Mouse (Mus musculus) right cerebral cortex, adult 2 months (tissue): ENCODE measurements at regions not wholly inside any gene's neighbourhood (a gene's known extent, or its start where the extent isn't known, plus 50 kb on each side); places are given as distances from the start of the nearest gene placed in this dataset.

Experiments used
- DNase-seq, 2 experiments: peaks; one replicate each; pipeline ENCODE4 v3.0.0; 2021 to 2022; ENCODE audit warnings: low spot score in 2 of 2

DNA sequence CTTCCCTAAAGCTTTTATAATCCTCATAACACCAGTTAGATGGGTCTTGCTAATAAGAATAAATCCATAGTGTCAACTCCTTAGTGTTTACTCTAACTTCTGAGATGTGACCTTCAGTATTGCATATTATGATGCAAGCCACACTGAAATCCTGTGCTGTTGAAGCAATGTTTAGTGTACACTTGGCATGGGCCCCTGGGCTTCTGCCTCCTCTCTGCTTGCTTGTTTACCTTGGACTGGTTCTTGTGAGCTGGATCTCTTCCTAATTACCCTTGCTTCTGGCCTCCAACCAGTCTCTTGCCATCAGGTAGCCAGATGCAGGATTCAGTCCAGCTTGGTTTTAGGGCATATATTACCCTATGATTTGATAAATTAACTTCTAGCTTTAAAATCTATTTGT, 57.0 kb downstream of the Rgs2 start:
- no peak for DNase-seq

DNA sequence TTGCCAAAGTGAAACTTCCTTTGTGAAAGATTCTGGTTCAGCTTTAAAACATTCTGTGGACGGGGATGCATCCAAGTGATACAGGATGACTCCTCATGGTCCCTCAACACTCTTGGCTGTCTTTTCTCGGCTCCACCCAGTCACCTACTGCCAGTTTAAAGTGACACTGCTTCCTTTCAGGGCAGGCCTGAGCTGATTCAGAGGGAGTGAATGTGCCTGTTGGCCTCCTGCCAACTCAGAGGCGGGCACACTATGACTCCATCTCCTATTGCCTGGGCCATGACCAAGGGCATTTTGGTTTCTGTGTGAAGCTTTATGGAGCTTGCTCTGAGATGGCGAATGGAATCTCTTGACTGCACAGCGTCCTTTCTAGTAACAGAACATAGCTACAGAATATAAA, 62.5 kb downstream of the Rgs2 start:
- DNase-seq: no peak

DNA sequence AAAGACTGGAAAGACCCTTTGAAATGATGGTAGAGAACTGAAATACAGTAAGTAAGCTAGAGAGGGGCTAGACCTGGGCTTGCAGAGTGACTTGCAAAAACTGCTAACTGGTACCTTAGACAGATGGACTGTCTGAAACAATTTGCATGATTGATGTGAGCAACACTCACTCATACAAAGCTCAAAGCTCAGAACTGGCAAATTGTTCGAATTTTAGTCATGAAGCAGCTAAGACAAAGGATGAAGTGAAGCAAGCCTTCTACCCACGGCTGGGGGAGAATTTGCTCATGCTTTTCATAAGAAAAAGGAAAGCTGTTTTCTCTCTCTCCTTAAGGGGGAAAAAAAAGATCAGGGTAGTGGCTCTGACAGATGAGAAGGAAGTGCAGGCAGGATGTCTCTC, 64.5 kb downstream of the Rgs2 start:
- DNase-seq: peak in 1 of 2 experiments; percentile 14

DNA sequence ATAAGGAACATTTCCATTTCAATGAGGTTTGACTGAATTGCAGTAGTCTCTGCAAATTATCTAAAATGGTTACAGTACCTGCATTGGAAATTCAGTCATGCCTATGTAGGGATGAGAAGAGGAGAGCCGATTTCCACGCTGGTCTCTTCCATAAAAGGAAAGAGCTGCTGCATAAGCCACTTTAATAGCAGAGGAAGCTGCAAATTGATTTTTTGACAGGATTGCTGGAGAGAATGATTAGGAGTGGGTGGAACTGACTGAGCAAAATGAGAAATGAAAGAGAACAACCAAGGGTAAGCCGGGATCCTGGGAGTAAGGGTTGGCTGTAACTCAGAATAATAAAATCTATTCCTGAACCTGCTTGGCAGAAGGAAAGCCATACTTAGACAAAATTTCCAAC, 65.4 kb downstream of the Rgs2 start:
- DNase-seq: no peak

DNA sequence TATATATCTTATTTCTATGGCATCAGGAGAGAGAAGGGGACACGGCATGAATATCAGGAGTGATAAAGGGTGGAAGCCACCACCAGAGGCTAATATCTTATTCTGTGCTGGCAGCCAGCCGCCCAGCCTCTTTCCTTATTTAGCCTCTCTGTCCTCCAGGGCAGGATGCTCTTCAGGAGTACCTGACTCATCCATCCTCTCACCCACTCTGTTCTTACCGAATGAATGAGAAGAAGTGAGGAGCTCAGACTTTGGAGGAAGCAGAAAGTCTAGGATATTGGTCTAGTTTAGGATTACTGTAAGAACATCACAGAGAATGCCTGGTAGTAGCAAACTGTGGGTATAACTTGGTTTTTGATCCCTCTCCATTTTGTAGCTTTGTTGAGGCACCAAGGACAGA, 73.2 kb downstream of the Rgs2 start:
- no peak for DNase-seq

DNA sequence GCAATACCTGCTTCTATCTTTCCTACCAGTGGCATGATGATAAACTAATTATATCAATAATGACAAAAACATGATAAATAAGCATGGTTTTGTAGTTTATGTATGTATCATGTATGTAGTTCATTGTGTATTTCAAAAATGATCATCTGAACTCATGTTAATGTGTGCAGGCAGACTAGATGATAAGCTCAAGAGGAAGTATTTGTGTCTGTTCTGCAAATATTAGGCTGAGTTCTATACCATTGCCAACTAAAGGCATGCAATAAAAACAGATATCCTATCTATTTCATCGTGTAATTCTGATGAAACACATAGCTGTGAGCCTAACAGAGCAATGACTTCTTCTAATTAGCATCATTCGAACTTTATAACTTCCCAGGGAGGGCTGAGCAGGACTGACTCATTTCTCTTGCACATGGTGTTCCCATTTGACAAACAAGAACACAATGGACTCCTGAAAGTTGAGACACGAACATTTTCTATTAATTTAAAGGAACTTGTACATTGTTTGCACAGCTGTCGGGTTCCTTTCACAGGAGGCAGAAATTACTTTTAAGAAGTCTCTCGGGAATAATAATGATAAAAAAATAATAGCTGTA, 74.3 kb downstream of the Rgs2 start:
- DNase-seq: no peak

DNA sequence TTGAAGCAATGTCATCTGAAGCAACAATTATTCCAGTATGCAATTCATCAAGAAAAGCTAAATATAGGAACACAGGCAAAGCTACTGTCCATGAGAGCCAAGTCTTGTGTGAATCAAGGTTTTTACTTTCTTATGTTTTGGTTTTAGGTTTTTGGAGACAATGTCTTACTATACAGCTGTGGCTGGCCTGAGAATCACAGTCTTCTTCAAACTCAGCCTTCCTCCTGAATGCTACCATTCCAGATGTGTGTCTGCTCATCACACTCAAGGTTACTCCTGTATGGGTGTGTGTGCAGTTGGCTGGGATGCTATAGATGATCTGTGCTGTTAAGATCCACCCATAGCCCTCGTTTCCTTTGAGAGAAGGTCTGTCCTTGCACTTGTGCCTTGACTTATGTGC, 81.5 kb downstream of the Rgs2 start:
- DNase-seq: no peak

DNA sequence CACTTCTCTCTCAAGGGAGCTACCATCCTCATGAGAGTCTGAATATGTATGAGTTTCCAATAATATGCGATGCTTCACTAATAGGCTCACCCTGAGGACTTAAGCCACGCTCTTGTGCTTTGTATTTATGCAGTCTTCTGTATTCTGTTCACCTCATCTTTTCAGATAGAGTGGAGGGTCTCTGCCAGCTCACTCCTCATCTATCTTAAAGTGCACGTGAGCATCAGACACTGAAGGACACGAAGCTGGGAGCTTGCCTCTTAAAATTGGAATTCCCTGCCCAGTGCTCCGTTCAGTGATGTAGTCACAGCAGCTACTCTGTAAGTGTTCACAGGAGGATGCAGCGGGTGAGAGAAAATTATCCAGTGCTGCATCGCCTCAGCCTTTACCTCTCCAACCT, 83.7 kb downstream of the Rgs2 start:
- DNase-seq: no peak

DNA sequence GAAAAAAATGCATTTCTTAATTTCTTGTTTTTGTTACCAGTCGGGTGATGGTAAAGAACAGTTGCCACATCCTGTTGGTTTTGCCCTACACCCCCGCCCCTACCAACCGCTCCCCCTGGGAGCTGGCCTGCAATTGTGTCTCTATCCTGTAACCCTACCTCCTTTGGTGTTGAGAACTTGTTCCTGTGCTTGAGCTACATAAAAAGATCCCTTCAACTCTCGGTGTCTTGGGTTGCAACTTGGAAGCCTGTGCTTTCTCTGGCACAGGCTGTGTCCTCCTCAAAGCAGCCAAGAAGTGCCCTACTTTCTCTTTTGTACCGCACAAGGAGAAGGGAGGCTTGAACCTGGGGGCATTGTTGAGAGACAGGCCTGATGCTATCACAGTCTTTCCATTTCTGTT, 85.0 kb downstream of the Rgs2 start:
- DNase-seq: no peak

DNA sequence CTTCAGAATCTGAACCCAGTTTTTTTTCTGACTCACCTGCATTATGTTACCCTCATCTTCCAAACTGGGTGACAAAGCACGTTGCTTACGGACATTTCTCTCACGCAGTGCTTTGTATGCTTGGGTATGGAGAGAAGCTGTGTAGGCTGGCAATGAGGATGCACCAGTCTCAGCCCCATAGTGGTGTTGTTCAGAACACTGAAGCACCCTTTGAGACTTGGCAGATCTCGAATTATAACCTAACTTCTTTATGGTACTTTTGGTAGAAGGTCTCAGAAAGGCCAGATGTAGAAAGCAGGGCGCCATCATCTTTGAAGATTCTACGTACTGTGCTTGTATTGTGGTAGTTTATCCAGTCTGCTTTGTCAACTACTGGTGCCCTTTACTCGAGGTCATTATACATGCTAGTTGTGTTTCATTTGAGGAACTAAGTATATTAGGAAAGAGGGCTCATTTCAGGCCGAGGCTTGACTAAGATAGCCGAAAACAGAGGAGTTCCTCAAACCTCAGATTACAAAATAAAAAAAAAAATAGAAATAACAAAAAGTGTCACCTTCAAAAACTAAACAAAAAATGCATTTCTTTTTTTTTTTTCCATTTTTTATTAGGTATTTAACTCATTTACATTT, 85.7 kb downstream of the Rgs2 start:
- no peak for DNase-seq

DNA sequence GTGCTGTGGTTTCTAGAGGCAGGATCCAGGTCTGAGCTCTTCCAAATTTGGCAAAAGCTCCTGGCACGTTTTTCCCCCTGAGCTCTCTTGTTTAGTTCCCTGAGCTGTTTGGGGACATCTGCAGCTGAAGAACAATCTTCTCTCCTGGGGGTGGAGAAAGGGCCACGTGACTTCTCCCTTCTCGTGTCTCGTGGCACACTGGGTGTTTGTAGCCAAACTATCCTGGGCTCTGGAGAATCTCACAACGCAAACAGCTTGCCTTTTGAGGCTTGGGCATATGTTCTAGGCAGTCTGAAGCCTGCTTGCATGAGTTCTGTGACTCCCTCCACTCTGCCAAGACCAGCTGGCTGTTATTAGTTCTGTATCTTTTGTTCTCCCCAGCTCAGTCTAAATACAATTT, 86.3 kb downstream of the Rgs2 start:
- peak; percentile 55 to 61 for DNase-seq

DNA sequence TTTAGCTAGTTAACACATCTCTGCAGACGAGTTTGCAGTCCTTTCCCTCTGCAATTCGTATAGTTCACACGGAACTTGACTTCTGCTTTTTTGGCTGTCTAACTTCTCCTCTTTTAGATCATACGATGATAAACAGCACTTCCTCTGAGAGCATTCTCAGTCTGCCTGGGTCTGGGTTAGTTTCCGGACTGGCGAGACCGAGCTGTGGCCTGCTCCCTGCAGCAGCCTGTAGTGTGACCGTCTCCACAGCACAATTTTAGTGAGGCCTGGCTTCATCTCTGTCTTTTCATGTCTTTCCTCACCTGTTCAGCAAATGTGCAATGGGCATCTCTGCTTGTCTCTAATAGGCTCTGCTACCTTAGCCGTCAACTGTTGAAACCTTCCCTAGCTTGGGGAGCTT, 87.4 kb downstream of the Rgs2 start:
- DNase-seq: no peak

DNA sequence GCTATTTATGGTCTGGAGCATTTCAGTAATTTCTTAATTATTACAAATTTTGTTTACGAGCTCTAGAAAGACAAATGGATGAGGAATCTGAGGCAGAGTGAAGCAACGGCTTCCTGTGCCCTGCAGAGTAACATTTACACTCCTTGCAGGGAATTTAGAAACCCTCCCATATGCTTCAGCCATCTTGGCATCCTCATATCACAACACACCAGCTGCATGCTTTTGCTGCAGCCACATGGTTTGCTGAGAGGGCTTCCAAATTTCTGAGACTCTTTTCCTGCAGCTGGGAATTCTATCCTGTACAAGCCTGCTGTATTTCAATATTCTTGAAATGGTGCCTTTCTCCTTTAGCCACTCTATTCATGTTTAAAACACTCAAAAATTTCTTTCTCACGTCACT, 91.4 kb downstream of the Rgs2 start:
- DNase-seq: no peak

DNA sequence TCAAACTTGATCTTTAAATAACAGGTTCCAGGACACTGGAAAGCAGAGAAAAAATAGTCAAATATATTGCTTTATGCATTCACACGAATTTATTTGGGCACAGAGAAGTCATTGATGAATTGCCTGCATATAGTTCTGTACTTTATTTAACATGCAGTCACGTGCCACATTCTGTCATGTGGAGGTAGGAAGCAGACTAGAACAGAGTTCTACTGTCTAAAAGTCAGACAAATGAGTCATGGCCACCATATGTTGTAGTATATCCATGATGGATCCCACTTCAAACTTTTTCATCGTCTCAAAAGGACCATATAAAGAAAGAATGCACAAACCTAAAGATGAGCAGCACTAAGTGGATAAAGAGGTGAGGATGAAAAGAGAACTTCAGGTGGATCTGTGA, 92.7 kb downstream of the Rgs2 start:
- no peak for DNase-seq

DNA sequence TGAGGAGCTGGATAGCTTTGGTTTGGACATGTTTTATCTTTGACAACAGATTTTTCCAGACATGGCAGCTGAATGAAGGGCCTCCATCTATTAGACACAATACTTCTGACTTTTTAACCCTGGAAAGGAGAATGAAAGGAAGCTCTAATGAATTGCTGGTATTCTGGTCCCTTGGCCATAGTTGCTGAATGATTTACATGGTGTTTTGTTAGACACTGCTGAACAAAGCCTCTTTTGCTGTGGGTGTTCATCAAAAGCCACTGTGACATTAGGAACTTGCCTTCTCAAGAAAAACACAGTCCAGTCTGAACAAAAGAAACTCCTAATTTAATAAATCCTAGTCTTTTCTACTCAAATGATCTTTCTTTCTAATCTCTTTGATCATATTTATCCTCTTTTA, 93.4 kb downstream of the Rgs2 start:
- DNase-seq: no peak

DNA sequence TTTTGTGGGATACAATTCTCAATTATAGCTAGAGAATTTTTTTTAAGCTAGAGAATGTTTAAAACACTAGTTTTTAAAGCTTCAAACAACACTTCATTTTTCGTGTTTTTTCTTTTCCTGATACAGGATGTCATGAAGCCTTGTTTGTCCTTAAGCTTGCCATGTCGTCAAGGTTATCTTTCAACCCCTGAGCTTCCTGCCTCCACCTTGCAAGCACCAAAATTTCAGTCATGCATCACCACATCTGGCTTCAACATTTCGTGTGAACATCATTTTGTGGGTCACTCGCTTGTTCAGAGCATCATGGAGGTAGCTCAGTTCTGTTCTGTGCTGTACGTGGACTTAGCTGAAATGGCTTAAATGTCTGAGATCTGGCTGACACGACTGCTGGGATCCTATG, 96.6 kb downstream of the Rgs2 start:
- no peak for DNase-seq

DNA sequence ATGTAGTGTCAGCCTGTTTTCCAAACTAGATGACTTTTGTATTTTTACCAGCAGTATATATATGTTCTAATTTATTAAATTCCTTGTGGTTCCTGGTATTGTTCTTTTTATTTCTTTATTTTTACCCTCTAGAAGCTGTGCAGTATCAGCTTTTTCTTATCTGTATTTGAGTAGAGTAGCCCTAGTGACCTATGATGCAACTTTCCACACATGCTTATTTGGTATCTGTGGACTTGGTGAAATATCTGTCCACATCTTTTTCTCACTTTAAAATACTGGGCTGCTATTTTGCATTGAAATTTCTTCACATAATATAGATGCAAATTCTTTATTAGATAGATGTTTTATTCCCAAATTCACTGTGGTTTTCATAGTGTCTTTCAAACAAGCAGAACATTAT, 97.1 kb downstream of the Rgs2 start:
- DNase-seq: no peak

DNA sequence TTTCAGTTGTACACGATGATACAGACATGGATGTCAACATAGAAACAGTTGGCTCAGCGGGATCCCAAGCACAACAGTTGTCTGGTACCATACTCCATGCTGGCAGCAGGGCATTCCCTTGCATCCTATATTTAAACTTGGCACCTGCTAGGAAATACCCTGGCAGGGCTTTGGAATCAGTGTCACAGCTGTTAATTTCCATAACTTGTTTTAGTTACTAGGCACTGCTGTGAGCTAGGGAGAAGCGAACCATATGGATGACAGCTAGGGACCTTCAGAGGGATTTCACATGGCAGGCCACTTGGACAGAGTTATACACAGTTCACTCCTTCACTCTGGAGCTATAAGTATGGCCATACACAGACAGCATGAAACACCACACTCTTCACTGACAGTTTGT, 100.0 kb downstream of the Rgs2 start:
- peak; percentile 26 to 43 for DNase-seq

DNA sequence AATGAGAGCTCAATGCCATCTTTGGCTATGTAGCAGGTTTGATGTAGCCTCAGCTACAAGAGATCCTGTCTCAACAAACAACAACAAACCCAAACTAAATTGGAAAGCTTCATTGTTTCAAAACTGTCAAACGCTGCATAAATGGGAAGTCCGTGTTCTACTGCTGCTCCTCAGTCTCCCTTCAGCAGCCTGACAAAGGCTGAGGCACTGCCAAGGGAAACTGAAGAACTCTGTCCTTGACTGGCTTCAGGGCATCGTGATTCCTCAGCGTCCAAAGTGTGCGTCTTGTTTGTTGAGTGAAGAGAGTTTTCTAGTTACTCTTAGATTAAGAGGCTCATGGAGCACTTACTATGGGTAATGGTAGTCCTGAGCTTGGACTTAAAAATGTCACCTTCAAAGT, 100.7 kb downstream of the Rgs2 start:
- DNase-seq: no peak

DNA sequence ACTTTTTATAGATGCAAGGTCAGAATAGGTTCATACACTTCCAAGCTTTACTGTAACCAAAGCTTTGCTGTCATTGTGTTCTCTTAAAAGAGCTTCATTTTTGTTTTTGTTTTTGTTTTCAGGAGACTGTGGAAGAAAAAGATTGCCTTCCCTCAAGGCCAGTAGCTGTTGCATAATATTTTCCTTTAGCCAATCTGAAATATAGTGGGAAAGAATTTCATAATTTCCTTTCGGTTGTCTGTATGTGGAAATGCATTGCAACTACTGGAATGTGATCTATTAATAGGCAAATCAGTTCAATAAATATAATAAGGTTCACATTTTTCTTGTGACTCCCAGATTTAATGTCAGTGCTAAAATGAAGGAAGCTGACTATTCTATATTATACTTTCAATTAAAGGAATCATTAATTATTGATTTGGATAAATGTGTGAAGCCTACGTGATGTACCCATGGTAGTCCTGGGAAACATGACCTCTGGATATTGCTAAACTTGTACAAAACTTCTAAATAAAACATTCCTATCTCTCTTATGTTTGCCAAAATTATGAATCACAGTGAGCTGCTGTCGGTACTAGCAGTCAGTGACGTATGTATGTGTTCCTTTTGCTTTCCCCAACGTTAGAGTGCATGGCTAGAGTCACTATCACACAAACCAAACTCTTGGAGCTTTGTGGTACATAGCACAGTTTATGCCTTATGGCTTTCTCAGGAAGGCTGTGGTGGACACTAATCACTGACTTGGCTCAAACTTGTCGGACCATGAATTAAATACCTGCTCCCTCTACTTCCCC, 102.6 kb downstream of the Rgs2 start:
- no peak for DNase-seq

DNA sequence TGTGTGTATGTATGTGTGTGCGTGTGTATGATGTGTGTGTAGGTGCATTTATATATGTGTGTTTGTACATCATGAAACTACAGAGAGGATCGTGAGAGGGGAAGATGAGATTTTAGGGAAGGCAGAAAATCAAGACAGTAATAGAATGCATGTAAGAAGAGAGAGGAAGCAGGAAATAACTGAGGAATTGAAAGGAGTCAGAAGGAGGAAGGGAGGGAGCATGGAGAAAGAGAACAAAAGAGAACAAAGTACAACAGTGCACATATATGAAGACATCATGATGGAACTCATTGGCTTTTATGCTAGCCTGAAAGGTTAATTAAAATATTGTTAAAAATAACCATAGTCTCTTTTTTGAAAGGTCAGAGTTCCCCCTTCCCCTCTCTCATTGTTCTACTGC, 111.4 kb downstream of the Uchl5 start:
- DNase-seq: no peak

DNA sequence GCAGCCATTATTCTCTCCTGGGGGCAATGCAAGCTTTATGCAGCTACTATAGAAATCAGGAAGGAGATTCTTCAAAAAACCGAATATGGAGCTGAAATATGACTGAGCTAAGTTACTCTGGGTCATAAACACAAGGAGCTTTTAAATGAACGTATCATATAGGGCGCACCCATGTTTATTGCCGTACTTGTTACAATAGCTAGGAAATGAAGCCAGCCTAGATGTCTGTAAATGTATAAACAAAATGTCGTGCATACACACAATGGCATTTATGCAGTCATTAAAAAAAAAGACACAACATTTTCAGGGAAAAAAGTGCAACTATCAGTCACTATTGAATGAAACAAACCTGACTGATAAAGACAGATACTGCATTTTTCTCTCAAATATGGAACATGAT, 111.0 kb downstream of the Uchl5 start:
- DNase-seq: no peak

DNA sequence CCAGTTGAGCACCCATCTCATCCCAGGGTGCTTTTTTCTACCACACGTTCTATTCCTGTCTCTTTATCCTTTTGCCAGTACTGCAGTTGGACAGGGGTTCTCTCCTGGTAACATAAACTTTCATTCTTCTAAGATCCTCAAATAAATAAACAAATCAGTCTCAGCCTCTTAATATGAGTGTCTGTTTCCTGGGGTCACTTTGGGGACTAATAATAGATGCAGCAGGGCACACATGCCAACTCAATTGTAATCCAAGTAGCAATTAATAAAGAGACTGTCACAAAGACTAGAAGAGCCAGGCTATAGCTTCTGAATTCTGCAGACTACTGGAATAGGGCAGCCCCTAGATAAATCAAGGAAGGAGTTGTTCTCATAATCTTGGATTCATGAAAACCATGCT, 108.9 kb downstream of the Uchl5 start:
- DNase-seq: no peak
